Mouse (Mus musculus): ENCODE results near the gene Gm3149. TPM values are rescaled to one million over a fixed set of nuclear protein-coding genes. Genes with fewer than 3 reads are reported as not detected.

Gm3149 gene
- polyA plus RNA-seq, 1 experiment from 2014 or later, result not detected

Other genes with a start within 250 kb of the Gm3149 start
- gene Gm3115, start 233.2 kb upstream of the Gm3149 start, polyA plus RNA-seq (2014; fragmentation: Nextera tagmentation; extraction: Ambion mirVana), result not detected in 2 replicates
- 0.45 and 0.90 TPM in 2 replicates for gene Gm8108, start 206.8 kb upstream of the Gm3149 start, polyA plus RNA-seq (2014; fragmentation: Nextera tagmentation; extraction: Ambion mirVana)
- not detected in 2 replicates for gene Gm3127, start 152.3 kb upstream of the Gm3149 start, polyA plus RNA-seq (2014; fragmentation: Nextera tagmentation; extraction: Ambion mirVana)
- 0.19 and 0.21 TPM in 2 replicates for gene Gm2974, start 134.7 kb upstream of the Gm3149 start, polyA plus RNA-seq (2014; fragmentation: Nextera tagmentation; extraction: Ambion mirVana)
- not detected in 2 replicates for gene Gm3138, start 67.7 kb upstream of the Gm3149 start, polyA plus RNA-seq (2014; fragmentation: Nextera tagmentation; extraction: Ambion mirVana)
- 0.11 TPM in 1 of 2 replicates, not detected in the other for gene 2610042L04Rik, start 17.5 kb downstream of the Gm3149 start, polyA plus RNA-seq (2014; fragmentation: Nextera tagmentation; extraction: Ambion mirVana)
- not detected in 2 replicates for gene Gm3159, start 80.2 kb downstream of the Gm3149 start, polyA plus RNA-seq (2014; fragmentation: Nextera tagmentation; extraction: Ambion mirVana)
- gene Gm3164, start 98.2 kb downstream of the Gm3149 start, polyA plus RNA-seq (2014; fragmentation: Nextera tagmentation; extraction: Ambion mirVana), result 0.22 and 0.50 TPM in 2 replicates
- not detected in 2 replicates for gene Gm3173, start 113.7 kb downstream of the Gm3149 start, polyA plus RNA-seq (2014; fragmentation: Nextera tagmentation; extraction: Ambion mirVana)
- gene Gm3182, start 164.5 kb downstream of the Gm3149 start, polyA plus RNA-seq (2014; fragmentation: Nextera tagmentation; extraction: Ambion mirVana), result not detected in 2 replicates
- not detected in 2 replicates for gene Gm3047, start 238.1 kb downstream of the Gm3149 start, polyA plus RNA-seq (2014; fragmentation: Nextera tagmentation; extraction: Ambion mirVana)